Mouse (Mus musculus) thymus, adult 2 months (tissue): ENCODE data around the gene Arf6.

ENCODE experiments used
- CTCF ChIP-seq: fragments of 200-500 bp; IDR thresholded peaks from 2 replicates; pipeline ENCODE4 v1.5.1; 2012; ENCODE audit warnings: mild to moderate bottlenecking, control low read depth, low read length, moderate library complexity, borderline replicate concordance; ENCODE audit not compliant: control insufficient read depth, poor library complexity, insufficient read depth; ENCODE audit errors: extremely low read depth
- POLR2A ChIP-seq: fragments of 200-500 bp; IDR thresholded peaks from 2 replicates; pipeline ENCODE4 v1.6.1; 2012; ENCODE audit warnings: mild to moderate bottlenecking, low read length, control low read depth, moderate library complexity; ENCODE audit not compliant: control insufficient read depth, poor library complexity, insufficient read depth; ENCODE audit errors: extremely low read depth

DNA sequence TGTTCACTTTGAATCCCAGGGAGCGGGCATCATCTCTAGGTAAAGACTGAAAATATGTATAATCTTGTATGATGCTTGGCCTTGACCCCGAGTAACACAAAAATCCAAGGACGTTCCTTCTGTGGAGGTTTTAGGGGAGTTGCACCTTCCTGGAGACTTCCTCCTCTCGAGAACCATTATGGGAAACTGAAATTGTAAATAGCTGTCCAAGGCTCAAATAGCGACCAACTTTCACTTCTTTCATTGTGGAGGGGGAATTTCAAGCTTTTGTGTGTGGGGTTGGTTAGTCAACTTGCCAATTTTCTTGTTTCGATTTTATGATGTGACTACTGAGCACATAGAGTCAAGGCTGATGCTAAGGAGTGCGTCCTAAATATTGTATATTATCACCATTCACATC, 6.2 kb upstream of the Arf6 start:
- TF ChIP-seq POLR2A (no peak), CTCF (no peak)
